Mouse (Mus musculus) bone marrow macrophage, adult 2 months (primary cell): ENCODE results near the gene Ntan1. TPM values are rescaled to one million over a fixed set of nuclear protein-coding genes. Genes with fewer than 3 reads are reported as not detected.
"Not testable (repeated sequence)": the region's sequence is repeated elsewhere in the genome, so short reads cannot be mapped to it uniquely, and the experiment has no call there.

ENCODE experiments used
- H3K27ac ChIP-seq: 2 replicates; pipeline ENCODE4 v1.5.1; 2012; ENCODE audit warnings: low read depth, low read length; ENCODE audit not compliant: insufficient read depth
- H3K4me1 ChIP-seq: 2 replicates; pipeline ENCODE4 v1.6.1; 2012; ENCODE audit warnings: low read length; ENCODE audit not compliant: control insufficient read depth, insufficient read depth
- H3K4me3 ChIP-seq: 2 replicates; pipeline ENCODE4 v1.5.1; 2012; ENCODE audit warnings: mild to moderate bottlenecking, low read length, moderate library complexity; ENCODE audit not compliant: insufficient read depth
- CTCF ChIP-seq: IDR thresholded peaks from 2 replicates; pipeline ENCODE4 v1.5.1; 2012; ENCODE audit warnings: low read depth, mild to moderate bottlenecking, low read length, moderate library complexity
- POLR2A ChIP-seq: IDR thresholded peaks from 2 replicates; pipeline ENCODE4 v1.6.1; 2012; ENCODE audit warnings: mild to moderate bottlenecking, low read depth, low read length, borderline replicate concordance
- polyA plus RNA-seq: library from polyadenylated mRNA; stranded (reverse); fragments of >200 nt; gene quantifications from 2 replicates; pipeline ENCODE4 v1.2.4, GENCODE M21; 2012; ENCODE audit not compliant: missing spikeins, insufficient read depth, insufficient read length

The Ntan1 gene
- polyA plus RNA-seq, result 81.3 and 90.9 TPM in 2 replicates

DNA sequence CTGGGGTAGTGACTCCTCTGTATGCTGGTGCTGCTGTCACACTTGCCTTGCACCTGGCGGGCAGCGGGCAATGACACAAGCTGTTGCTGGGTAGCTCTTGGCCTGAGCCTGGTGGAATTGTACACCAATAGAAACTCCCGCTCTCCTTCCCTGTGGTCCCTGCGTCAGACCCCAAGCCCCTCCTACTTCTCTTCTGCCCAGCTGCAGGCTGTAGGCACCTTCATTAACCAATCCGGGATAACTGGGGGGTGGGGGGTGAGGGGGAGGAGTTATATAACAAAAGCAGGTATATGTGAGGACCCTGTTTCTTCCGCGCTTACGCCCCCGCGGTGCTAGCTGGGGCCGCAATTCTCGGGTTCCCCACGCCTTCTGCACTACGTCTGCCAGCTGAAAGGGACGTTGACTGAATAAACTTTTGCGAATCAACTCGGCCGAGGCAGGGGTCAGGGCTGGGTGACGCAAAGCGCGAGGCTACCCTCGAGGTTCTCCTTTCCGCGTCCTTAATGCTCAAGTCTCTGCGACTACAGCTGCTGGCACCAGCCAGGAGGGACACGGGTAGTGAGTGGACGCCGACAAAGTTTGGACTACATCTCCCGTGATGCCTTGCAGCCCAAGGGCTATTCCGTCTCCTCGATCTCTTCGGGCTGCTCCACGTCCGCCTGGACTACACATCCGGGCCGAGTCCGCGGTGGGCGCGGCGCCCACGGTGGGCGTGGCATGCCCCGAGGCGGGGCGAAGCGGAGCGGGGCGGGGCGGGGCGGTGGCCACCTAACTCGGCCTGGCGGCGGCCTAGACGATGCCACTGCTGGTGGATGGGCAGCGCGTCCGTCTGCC, at the start of gene Ntan1:
TSS of gene Ntan1 (plus strand) at position 286 of the 834 bp plus-strand sequence.
- no peak for TF ChIP-seq POLR2A
- no peak for TF ChIP-seq CTCF
- H3K4me1 ChIP-seq, result peaks cover 19% of the 10 kb centered on the region
- H3K4me3 ChIP-seq, result peak within 1 kb of the TSS; percentile 94
- peak within 1 kb of the TSS; percentile 75 for H3K27ac ChIP-seq

DNA sequence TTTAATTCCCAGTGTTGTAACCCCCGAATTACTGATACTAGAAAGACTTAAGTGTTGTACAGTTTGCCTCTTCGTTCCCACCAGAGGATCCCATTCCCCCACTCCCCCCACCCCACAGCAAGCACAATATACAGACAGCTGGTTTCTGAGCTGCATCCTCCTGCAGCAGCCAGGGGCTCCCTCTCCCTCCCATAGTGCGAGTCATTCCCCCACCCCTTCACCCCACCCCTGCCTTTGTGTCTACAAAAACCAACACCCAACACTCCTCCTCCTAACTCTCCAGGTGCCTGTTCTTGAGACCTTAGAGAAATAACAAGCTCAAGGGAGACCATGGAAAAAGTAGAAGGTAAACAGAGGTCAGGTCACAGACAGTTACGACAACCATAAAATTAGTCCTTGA, 47.0 kb upstream of the Ntan1 start:
- not testable (repeated sequence) for H3K27ac ChIP-seq, H3K4me1 ChIP-seq, H3K4me3 ChIP-seq

DNA sequence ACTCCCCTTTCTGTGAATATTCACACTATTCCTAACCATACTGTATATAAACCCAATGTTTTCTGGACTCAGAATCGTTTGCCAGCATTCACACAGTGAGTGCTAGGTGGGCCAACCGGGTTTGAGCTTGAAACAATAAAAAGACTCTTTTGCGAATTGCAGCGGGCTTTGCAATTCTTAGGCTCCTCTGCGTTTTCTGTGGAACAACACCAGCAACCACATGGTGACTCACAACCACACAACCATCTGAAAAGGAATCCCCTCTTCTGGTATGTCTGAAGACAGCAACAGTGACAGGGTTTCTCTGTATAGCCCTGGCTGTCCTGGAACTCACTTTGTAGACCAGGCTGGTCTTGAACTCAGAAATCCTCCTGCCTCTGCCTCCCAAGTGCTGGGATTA, 46.6 kb upstream of the Ntan1 start:
- H3K4me3 ChIP-seq, H3K4me1 ChIP-seq, H3K27ac ChIP-seq: not testable (repeated sequence)

DNA sequence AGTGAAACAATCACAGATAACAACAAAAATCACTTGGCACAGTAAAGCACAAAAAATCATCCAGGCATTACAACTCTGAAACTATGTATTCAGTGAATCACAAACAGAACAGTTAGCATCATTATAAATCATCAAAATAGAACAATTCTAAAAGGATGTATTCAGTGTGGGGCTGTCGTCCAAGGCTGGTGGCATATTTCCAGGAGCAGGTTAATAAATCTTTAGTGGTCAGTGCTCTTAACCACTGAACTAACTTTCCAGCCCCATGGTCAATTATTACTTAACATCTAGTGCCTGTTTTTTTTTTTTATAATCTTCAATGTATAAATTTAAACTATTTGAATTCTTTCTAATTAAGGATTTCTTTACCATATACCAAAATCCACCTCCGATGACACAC, 44.6 kb upstream of the Ntan1 start:
- H3K4me3 ChIP-seq, H3K4me1 ChIP-seq, H3K27ac ChIP-seq: not testable (repeated sequence)

DNA sequence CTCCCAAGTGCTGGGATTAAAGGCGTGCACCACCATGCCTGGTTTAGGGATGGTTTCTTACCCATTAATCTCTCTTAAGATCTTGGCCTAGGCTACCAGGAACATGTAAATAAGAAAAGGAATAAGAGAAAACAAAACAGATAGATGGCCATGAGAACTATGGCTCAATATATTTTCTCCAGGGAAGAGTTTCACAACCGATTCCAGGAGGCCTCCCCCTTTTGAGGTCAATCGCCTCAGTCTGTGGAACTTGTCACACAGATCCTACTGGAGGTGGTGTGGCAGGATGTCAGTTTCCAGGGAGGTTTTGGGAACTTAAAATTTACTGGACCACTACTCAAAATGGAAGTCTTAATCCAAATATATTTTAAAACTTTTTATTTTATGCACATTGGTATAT, 44.0 kb upstream of the Ntan1 start:
- H3K4me3 ChIP-seq, H3K27ac ChIP-seq, H3K4me1 ChIP-seq: not testable (repeated sequence)

DNA sequence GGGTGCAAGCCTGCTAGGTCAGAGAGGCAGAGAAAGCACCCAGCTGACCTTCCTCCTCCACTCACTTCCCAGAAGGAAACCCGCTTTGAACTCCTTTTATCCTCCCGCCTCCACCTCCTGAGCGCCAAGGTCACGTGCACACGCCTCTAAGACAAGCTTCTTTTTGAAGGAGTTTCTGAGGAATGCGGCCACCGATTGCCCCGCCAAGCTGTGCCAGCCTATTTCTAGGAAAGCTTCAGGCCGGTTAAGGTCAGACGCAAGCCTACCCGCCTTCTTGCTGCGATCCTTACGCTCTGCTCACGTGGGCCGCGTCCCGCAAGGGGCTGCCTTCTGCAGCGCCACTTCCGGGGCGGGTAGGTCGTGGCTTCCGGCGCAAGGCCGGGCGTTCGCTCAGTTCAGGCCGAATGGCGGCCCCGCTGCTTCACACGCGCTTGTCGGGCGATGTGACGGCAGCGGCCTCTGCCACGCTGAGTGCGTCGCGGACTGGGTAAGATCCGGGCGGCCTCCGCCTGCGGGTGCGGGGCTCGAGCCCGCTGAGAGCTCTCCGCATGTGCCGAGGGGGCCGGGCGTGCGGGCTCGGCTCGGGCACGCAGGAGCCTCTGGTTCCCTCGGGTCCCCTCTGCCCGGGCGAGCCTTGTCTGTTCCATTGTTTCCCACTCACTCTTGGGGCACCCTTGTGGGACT, 38.1 kb upstream of the Ntan1 start, which contains the start of gene Rrn3:
TSS of gene Rrn3 (plus strand) at position 356 of the 684 bp plus-strand sequence.
- Histone ChIP-seq H3K27ac (peak within 1 kb of the TSS; percentile 81), H3K4me3 (peak within 1 kb of the TSS; percentile 92), H3K4me1 (peaks cover 13% of the 10 kb centered on the region)
- TF ChIP-seq CTCF (no peak), POLR2A (no peak)

DNA sequence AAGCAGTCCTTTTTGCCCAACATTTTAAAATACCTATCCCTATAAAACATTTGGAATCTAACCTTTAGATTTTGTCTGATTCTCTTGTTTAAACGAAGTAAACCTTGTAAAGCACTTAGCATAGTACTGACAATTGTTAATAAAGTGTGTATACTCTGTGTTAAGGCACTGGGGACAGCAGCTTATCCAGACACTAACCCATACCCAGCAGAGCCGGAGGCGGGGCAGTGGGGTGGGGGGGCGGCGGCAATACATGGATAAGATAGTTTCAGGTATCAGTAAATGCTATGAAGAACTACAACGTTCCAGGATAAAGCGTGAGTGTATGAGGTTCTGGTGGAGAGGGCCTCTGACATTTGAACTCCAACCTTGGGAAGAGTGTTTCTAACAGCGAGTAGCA, 37.4 kb upstream of the Ntan1 start:
- TF ChIP-seq CTCF (no peak), POLR2A (no peak)
- Histone ChIP-seq H3K4me3 (peak overlapping the region; percentile 92), H3K27ac (no peak overlapping the region), H3K4me1 (peaks cover 13% of the 10 kb centered on the region)

DNA sequence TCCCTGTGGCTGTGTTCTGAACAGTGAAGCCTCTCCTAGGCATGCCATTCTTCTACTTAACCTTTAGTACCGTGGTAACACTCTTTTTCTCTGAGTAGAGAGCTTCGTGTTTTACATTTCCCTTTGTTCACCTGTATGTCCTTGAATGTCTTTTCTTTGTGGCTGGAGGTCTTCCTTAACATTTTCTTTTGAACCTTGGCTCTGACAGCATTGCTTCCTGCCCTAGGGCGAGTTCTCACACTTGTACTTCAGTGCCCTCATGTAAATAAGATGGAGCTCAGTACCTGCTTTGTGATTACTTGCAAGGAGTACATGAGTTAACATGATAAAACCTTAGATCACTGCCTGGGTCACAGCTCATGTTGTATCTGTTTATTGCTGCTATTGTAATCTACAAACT, 32.7 kb upstream of the Ntan1 start:
- TF ChIP-seq CTCF, result no peak
- Histone ChIP-seq H3K4me1 (peaks cover 8% of the 10 kb centered on the region), H3K27ac (no peak overlapping the region), H3K4me3 (no peak overlapping the region)

DNA sequence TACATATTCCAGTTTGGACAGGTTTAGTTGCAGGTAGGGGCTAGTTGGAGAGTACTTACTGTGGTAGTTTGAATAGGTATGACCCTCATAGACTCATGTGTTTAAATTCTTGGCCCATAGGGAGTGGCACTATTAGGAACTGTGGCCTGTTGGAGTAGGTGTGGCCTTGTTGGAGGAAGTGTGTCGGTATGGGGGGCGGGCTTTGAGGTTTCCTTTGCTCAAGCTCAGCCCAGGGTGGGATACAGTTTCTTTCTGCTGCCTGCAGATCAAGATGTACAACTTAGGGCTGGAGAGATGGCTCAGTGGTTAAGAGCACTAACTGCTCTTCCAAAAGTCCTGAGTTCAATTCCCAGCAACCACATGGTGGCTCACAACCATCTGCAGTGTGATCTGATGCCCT, 25.2 kb upstream of the Ntan1 start:
- not testable (repeated sequence) for H3K27ac ChIP-seq, H3K4me3 ChIP-seq, H3K4me1 ChIP-seq

DNA sequence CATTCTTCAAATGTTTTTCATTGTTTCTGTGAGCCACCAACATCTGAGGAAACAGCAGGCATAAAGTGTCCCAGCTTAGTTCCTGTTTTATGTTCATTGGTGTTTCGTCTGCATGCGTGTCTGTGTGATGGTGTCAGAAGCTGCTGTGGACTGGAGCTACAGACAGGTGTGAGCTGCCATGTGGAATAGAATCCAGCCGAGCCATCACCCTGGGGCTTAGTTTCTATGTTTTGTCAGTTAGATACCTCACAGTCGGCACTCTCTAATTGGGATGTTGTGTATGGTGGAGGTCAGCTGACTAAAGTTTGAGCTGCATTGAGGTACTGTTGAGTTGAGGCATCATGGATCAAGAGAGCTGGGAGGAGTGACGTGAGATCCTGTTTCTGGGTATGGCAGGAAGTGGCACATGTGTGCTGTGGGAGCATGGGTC, 21.9 kb upstream of the Ntan1 start:
- no peak overlapping the region for H3K4me3 ChIP-seq
- no peak overlapping the region for H3K27ac ChIP-seq
- no peak for TF ChIP-seq POLR2A
- no peak for TF ChIP-seq CTCF
- H3K4me1 ChIP-seq, result peaks cover 8% of the 10 kb centered on the region

DNA sequence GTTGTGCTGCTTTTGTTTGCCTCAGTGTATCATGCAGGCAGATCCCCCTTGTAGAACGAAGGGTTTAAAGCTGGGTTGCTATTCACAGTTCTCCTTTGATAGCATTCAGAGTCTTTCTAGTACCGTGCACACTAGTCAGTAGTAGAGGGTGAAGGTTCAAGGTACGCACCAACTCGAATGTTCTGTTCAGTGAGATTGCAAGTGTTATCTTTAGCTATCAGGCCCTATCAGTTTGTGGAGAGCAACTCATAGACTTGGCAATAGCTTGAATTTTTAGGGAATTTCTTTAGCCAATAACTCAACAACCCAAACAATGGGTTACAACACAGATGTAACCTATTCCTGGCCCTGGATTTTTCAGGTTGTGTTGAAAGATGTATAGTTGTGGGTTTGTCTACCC, 17.4 kb upstream of the Ntan1 start:
- H3K4me3 ChIP-seq, result no peak overlapping the region
- no peak overlapping the region for H3K27ac ChIP-seq
- TF ChIP-seq CTCF, result no peak
- no peak for TF ChIP-seq POLR2A
- peaks cover 6% of the 10 kb centered on the region for H3K4me1 ChIP-seq
